Mouse (Mus musculus) liver, adult (tissue): ENCODE data around the gene 2210408I21Rik.

ENCODE experiments used
- GATA4 ChIP-seq: IDR thresholded peaks from 2 replicates; pipeline ENCODE4 v1.6.1; 2014; ENCODE audit warnings: mild to moderate bottlenecking, low read length; ENCODE audit not compliant: insufficient replicate concordance

Gene 2210408I21Rik

GRCm38 (mm10) chr13:77398477-77398876, 263.1 kb downstream of the 2210408I21Rik start:
- TF ChIP-seq GATA4, result no peak

GRCm38 (mm10) chr13:77400762-77401161, 265.4 kb downstream of the 2210408I21Rik start:
- no peak for TF ChIP-seq GATA4

GRCm38 (mm10) chr13:77408530-77408929, 273.2 kb downstream of the 2210408I21Rik start:
- TF ChIP-seq GATA4, result no peak

- TF ChIP-seq GATA4, result no peak
These were observed 274.5 kb downstream of the 2210408I21Rik start for GRCm38 (mm10) chr13:77409804-77410203.

GRCm38 (mm10) chr13:77412829-77413228, 277.5 kb downstream of the 2210408I21Rik start:
- TF ChIP-seq GATA4, result no peak

GRCm38 (mm10) chr13:77450007-77450567, 314.7 kb downstream of the 2210408I21Rik start:
- TF ChIP-seq GATA4, result no peak

GRCm38 (mm10) chr13:77470093-77470621, 334.8 kb downstream of the 2210408I21Rik start:
- no peak for TF ChIP-seq GATA4

- no peak for TF ChIP-seq GATA4
These were observed 341.1 kb downstream of the 2210408I21Rik start for GRCm38 (mm10) chr13:77476420-77476819.

- TF ChIP-seq GATA4, result no peak
These were observed 343.2 kb downstream of the 2210408I21Rik start for GRCm38 (mm10) chr13:77478425-77479119.

GRCm38 (mm10) chr13:77489938-77490651, 354.8 kb downstream of the 2210408I21Rik start:
- TF ChIP-seq GATA4, result no peak

- TF ChIP-seq GATA4, result no peak
These were observed 378.7 kb downstream of the 2210408I21Rik start for GRCm38 (mm10) chr13:77514046-77514445.

- no peak for TF ChIP-seq GATA4
These were observed 393.8 kb downstream of the 2210408I21Rik start for GRCm38 (mm10) chr13:77528960-77529699.

GRCm38 (mm10) chr13:77529760-77530159, 394.4 kb downstream of the 2210408I21Rik start:
- TF ChIP-seq GATA4, result no peak

GRCm38 (mm10) chr13:77537466-77537865, 402.1 kb downstream of the 2210408I21Rik start:
- TF ChIP-seq GATA4, result no peak

- TF ChIP-seq GATA4, result no peak
These were observed 412.4 kb downstream of the 2210408I21Rik start for GRCm38 (mm10) chr13:77547486-77548385.

GRCm38 (mm10) chr13:77548386-77548695, 413.0 kb downstream of the 2210408I21Rik start:
- no peak for TF ChIP-seq GATA4
